Mouse (Mus musculus) CH12.LX (cell line): ENCODE results near the gene Zfp90. TPM values are rescaled to one million over a fixed set of nuclear protein-coding genes. Genes with fewer than 3 reads are reported as not detected.

Experiments
- DNase-seq: peaks from one replicate; pipeline ENCODE4 v3.0.0-alpha.2; 2013; ENCODE audit errors: extremely low read depth
- H3K27ac ChIP-seq: 2 replicates; pipeline ENCODE4 v1.5.1; 2012; ENCODE audit warnings: low read depth, mild to moderate bottlenecking, control low read depth, moderate library complexity; ENCODE audit not compliant: insufficient read depth
- H3K27me3 ChIP-seq: replicated peaks from 2 replicates; pipeline ENCODE3; 2012; ENCODE audit warnings: inconsistent platforms
- H3K36me3 ChIP-seq, 2 experiments: replicated peaks in 1 of 2; 2 replicates each; pipeline versions ENCODE3 to v1.6.1; 2012; ENCODE audit warnings: inconsistent platforms in 1 of 2, low read length in 1 of 2, mild to moderate bottlenecking in 1 of 2, mixed read lengths in 1 of 2, moderate library complexity in 1 of 2; ENCODE audit not compliant: control insufficient read depth in 1 of 2, insufficient read depth in 1 of 2
- H3K4me1 ChIP-seq, 2 experiments: 2 replicates each; pipeline ENCODE4 v1.6.1; 2012; ENCODE audit warnings: inconsistent platforms in 1 of 2, moderate library complexity in 1 of 2; ENCODE audit not compliant: insufficient read depth in 2 of 2, control insufficient read depth in 1 of 2
- H3K4me2 ChIP-seq: 2 replicates; pipeline ENCODE4 v1.6.1; 2012; ENCODE audit warnings: low read depth, mild to moderate bottlenecking, control low read depth; ENCODE audit not compliant: poor library complexity, insufficient read depth, severe bottlenecking
- H3K4me3 ChIP-seq, 3 experiments: fragments of 150-350 bp in 1 of 3; sonication (generic) in 1 of 3; replicated peaks in 1 of 3; 2 replicates each; pipeline versions ENCODE3 to v1.5.1; 2011 to 2012; ENCODE audit warnings: low read depth in 2 of 3, low read length in 2 of 3, mild to moderate bottlenecking in 2 of 3, moderate library complexity in 2 of 3, control low read depth in 1 of 3, improper control_type of control experiment in 1 of 3, inconsistent platforms in 1 of 3, mixed read lengths in 1 of 3; ENCODE audit not compliant: poor library complexity in 1 of 3
- H3K79me2 ChIP-seq: replicated peaks from 2 replicates; pipeline ENCODE4 v1.6.1; 2012; ENCODE audit warnings: mild to moderate bottlenecking, moderate library complexity; ENCODE audit not compliant: control insufficient read depth, poor library complexity, insufficient read depth, severe bottlenecking; ENCODE audit errors: extremely low read depth
- H3K9ac ChIP-seq: 2 replicates; pipeline ENCODE4 v1.6.1; 2012; ENCODE audit warnings: low read depth, mild to moderate bottlenecking, control low read depth, moderate library complexity; ENCODE audit not compliant: insufficient read depth
- H3K9me3 ChIP-seq: replicated peaks from 2 replicates; pipeline ENCODE3; 2012; ENCODE audit warnings: low read length, inconsistent platforms, mixed read lengths
- CHD1 ChIP-seq: IDR thresholded peaks from 2 replicates; pipeline ENCODE4 v1.6.1; 2012; ENCODE audit warnings: low read depth, low read length, improper control_type of control experiment, inconsistent platforms
- CHD2 ChIP-seq: IDR thresholded peaks from 2 replicates; pipeline ENCODE4 v1.6.1; 2011; ENCODE audit warnings: low read length, improper control_type of control experiment
- CTCF ChIP-seq, 2 experiments: IDR thresholded peaks in 1 of 2; conservative IDR thresholded peaks in 1 of 2; 2 replicates each; pipeline ENCODE4 v1.5.1; 2011 to 2012; ENCODE audit warnings: low read depth in 2 of 2, low read length in 2 of 2, improper control_type of control experiment in 1 of 2, inconsistent platforms in 1 of 2, mild to moderate bottlenecking in 1 of 2, moderate library complexity in 1 of 2
- E2F4 ChIP-seq: IDR thresholded peaks from 2 replicates; pipeline ENCODE4 v1.6.1; 2011; ENCODE audit warnings: low read depth, low read length, improper control_type of control experiment; ENCODE audit not compliant: insufficient replicate concordance
- ELF1 ChIP-seq: IDR thresholded peaks from 2 replicates; pipeline ENCODE4 v1.6.1; 2014; ENCODE audit warnings: low read depth, mild to moderate bottlenecking, inconsistent platforms, low read length, improper control_type of control experiment
- EP300 ChIP-seq: IDR thresholded peaks from 2 replicates; pipeline ENCODE4 v1.6.1; 2011; ENCODE audit warnings: low read length, improper control_type of control experiment
- GABPA ChIP-seq: IDR thresholded peaks from 2 replicates; pipeline ENCODE4 v1.6.1; 2012; ENCODE audit warnings: low read depth, low read length, improper control_type of control experiment, inconsistent platforms; ENCODE audit not compliant: insufficient replicate concordance
- HCFC1 ChIP-seq: IDR thresholded peaks from 2 replicates; pipeline ENCODE4 v1.6.1; 2012; ENCODE audit warnings: low read depth, mild to moderate bottlenecking, inconsistent platforms, low read length, improper control_type of control experiment
- IRF4 ChIP-seq: IDR thresholded peaks from 2 replicates; pipeline ENCODE4 v1.6.1; 2014; ENCODE audit warnings: low read depth, mild to moderate bottlenecking, inconsistent platforms, low read length, improper control_type of control experiment
- JUN ChIP-seq: IDR thresholded peaks from 2 replicates; pipeline ENCODE4 v1.6.1; 2011; ENCODE audit warnings: low read depth, mild to moderate bottlenecking, low read length, improper control_type of control experiment, moderate library complexity; ENCODE audit not compliant: insufficient read depth
- JUND ChIP-seq: conservative IDR thresholded peaks from 2 replicates; pipeline ENCODE4 v1.6.1; 2011; ENCODE audit warnings: low read depth, low read length, improper control_type of control experiment
- MAFK ChIP-seq: IDR thresholded peaks from 2 replicates; pipeline ENCODE4 v1.6.1; 2011; ENCODE audit warnings: low read length, improper control_type of control experiment; ENCODE audit not compliant: insufficient replicate concordance
- MAX ChIP-seq: IDR thresholded peaks from 2 replicates; pipeline ENCODE4 v1.6.1; 2011; ENCODE audit warnings: low read length, improper control_type of control experiment
- MAZ ChIP-seq: IDR thresholded peaks from 2 replicates; pipeline ENCODE4 v1.6.1; 2012; ENCODE audit warnings: low read depth, mild to moderate bottlenecking, inconsistent platforms, low read length, improper control_type of control experiment, moderate library complexity
- MXI1 ChIP-seq: IDR thresholded peaks from 2 replicates; pipeline ENCODE4 v1.6.1; 2011; ENCODE audit warnings: mild to moderate bottlenecking, low read depth, low read length, improper control_type of control experiment
- MYC ChIP-seq: IDR thresholded peaks from 2 replicates; pipeline ENCODE4 v1.6.1; 2011; ENCODE audit warnings: low read depth, mild to moderate bottlenecking, improper control_type of control experiment, low read length
- NELFE ChIP-seq: IDR thresholded peaks from 2 replicates; pipeline ENCODE4 v1.6.1; 2011; ENCODE audit warnings: low read depth, low read length, improper control_type of control experiment
- PAX5 ChIP-seq: IDR thresholded peaks from 2 replicates; pipeline ENCODE4 v1.6.1; 2012; ENCODE audit warnings: low read length, inconsistent platforms, mixed read lengths
- POLR2A ChIP-seq: IDR thresholded peaks from 2 replicates; pipeline ENCODE4 v1.6.1; 2011; ENCODE audit warnings: low read depth, mild to moderate bottlenecking, improper control_type of control experiment, low read length
- RAD21 ChIP-seq: IDR thresholded peaks from 2 replicates; pipeline ENCODE4 v1.6.1; 2011; ENCODE audit warnings: low read depth, mild to moderate bottlenecking, low read length, improper control_type of control experiment, moderate library complexity
- RCOR1 ChIP-seq: conservative IDR thresholded peaks from 2 replicates; pipeline ENCODE4 v1.6.1; 2012; ENCODE audit warnings: low read depth, mild to moderate bottlenecking, inconsistent platforms, low read length, improper control_type of control experiment
- SMC3 ChIP-seq: IDR thresholded peaks from 2 replicates; pipeline ENCODE4 v1.6.1; 2011; ENCODE audit warnings: low read depth, low read length, improper control_type of control experiment
- UBTF ChIP-seq: IDR thresholded peaks from 2 replicates; pipeline ENCODE4 v1.6.1; 2012; ENCODE audit warnings: low read depth, mild to moderate bottlenecking, inconsistent platforms, low read length, improper control_type of control experiment, moderate library complexity
- USF1 ChIP-seq: IDR thresholded peaks from 2 replicates; pipeline ENCODE4 v1.6.1; 2014; ENCODE audit warnings: low read depth, mild to moderate bottlenecking, inconsistent platforms, low read length, improper control_type of control experiment
- USF2 ChIP-seq: conservative IDR thresholded peaks from 2 replicates; pipeline ENCODE4 v1.6.1; 2011; ENCODE audit warnings: low read depth, low read length, improper control_type of control experiment
- ZMIZ1 ChIP-seq: IDR thresholded peaks from 2 replicates; pipeline ENCODE4 v1.6.1; 2012; ENCODE audit warnings: low read depth, mild to moderate bottlenecking, inconsistent platforms, low read length, improper control_type of control experiment
- dilution Hi-C: fragments of 300-500 bp; cut with MboI; formaldehyde crosslinking; loops from 2 replicates; pipeline ENCODE4 v1.14.3; 2020; ENCODE audit warnings: low sequenced_read_pairs; ENCODE audit not compliant: extremely low pct_unique_long_range_greater_than_20kb, extremely low pct_ligation_motif_present
- in situ Hi-C: fragments of 300-500 bp; cut with MboI; formaldehyde crosslinking; loops from 3 replicates; pipeline ENCODE4 v1.14.3; 2019; ENCODE audit warnings: low sequenced_read_pairs, low pct_ligation_motif_present, low pct_unique_long_range_greater_than_20kb, mixed read lengths
- polyA plus RNA-seq: library from polyadenylated mRNA; unstranded; fragments of >175 nt; gene quantifications from 2 replicates; pipeline ENCODE4 v1.2.1, GENCODE M21; 2012; ENCODE audit warnings: low read depth; ENCODE audit not compliant: insufficient read length
- total RNA-seq, 2 experiments: library from RNA; depleted of rRNA; stranded (reverse); fragments of 300-350 nt in 1 of 2; fragments of >200 nt in 1 of 2; gene quantifications; 2 replicates each; pipeline ENCODE4 v1.2.3; 2012 to 2014

Zfp90 gene
- total and polyA plus RNA-seq, 3 experiments: 1.8 to 3.5 (median 3.0) TPM

GRCm38 (mm10) chr8:106440146-106440545 is 25.0 kb downstream of the Zfp90 start:
- peaks cover under 1% of the 10 kb centered on the region for H3K9me3 ChIP-seq
- in situ Hi-C loops: no loop called here
- TF ChIP-seq MAFK: no peak
- TF ChIP-seq MAZ: no peak
- no peak for TF ChIP-seq RCOR1
- TF ChIP-seq GABPA: no peak
- TF ChIP-seq USF2: no peak
- TF ChIP-seq MAX: no peak
- TF ChIP-seq MXI1: no peak
- no peak for TF ChIP-seq ELF1
- TF ChIP-seq CHD2: no peak
- no peak for TF ChIP-seq NELFE
- no peak for TF ChIP-seq EP300
- no peak for TF ChIP-seq CHD1
- TF ChIP-seq RAD21: no peak
- TF ChIP-seq HCFC1: no peak
- no peak for TF ChIP-seq PAX5
- no peak for TF ChIP-seq SMC3
- TF ChIP-seq, all 38 proteins: peak for 0
- dilution Hi-C loops: no loop called here
- Histone ChIP-seq H3K4me1 (peaks cover 0 to 3% of the 10 kb centered on the region in 2 experiments; a peak in 1 of 4 replicates), H3K4me2 (no peak overlapping the region), H3K27ac (no peak overlapping the region), H3K27me3 (peaks cover 2% of the 10 kb centered on the region), H3K4me3 (no peak overlapping the region), H3K9ac (no peak overlapping the region), H3K36me3 (no peaks in the 10 kb centered on the region), H3K79me2 (no peaks in the 10 kb centered on the region)
- no peak for DNase-seq

- in situ Hi-C loops: no loop called here
- Histone ChIP-seq H3K79me2 (no peaks in the 10 kb centered on the region), H3K27me3 (no peaks in the 10 kb centered on the region), H3K36me3 (no peaks in the 10 kb centered on the region), H3K4me3 (no peak overlapping the region), H3K27ac (no peak overlapping the region), H3K4me1 (peaks cover 0 to 3% of the 10 kb centered on the region in 2 experiments; a peak in 1 of 4 replicates), H3K9ac (no peak overlapping the region), H3K9me3 (peaks cover 2% of the 10 kb centered on the region), H3K4me2 (no peak overlapping the region)
- dilution Hi-C loops: no loop called here
- TF ChIP-seq ZMIZ1: no peak
- no peak for TF ChIP-seq IRF4
- no peak for TF ChIP-seq RAD21
- TF ChIP-seq ELF1: no peak
- no peak for TF ChIP-seq SMC3
- TF ChIP-seq USF1: no peak
- no peak for TF ChIP-seq UBTF
- no peak for TF ChIP-seq MYC
- no peak for TF ChIP-seq JUN
- no peak for TF ChIP-seq POLR2A
- TF ChIP-seq MAZ: no peak
- TF ChIP-seq RCOR1: no peak
- TF ChIP-seq JUND: no peak
- no peak for TF ChIP-seq CTCF (conservative IDR thresholded peaks at IDR 0.05 in 1 of 2, IDR thresholded peaks at IDR 0.05 in 1 of 2; ENCODE audit: low read depth in 2 of 2, low read length in 2 of 2)
- TF ChIP-seq E2F4: no peak
- TF ChIP-seq, all 38 proteins: peak for 0
- no peak for DNase-seq
Observed at GRCm38 (mm10) chr8:106442740-106443139, 27.6 kb downstream of the Zfp90 start.
